Mouse (Mus musculus) liver, embryonic 13.5 days (tissue): ENCODE data around the gene Mfap1b. TPM values are rescaled to one million over a fixed set of nuclear protein-coding genes. Genes with fewer than 3 reads are reported as not detected.
"Not testable (repeated sequence)": the region's sequence is repeated elsewhere in the genome, so short reads cannot be mapped to it uniquely, and the experiment has no call there.

Experiments used
- ATAC-seq: fragments of 200-750 bp; cut with Nextera tagmentation; 2 replicates; pipeline ENCODE4 v1.8.0; 2017; ENCODE audit warnings: low read depth, mild to moderate bottlenecking, moderate number of reproducible peaks, moderate library complexity
- DNase-seq: peaks from one replicate; pipeline ENCODE4 v3.0.0; 2022
- H3K27ac ChIP-seq: fragments of 300-500 bp; sonication (generic); 2 replicates; pipeline ENCODE4 v1.5.1; 2015; ENCODE audit warnings: moderate library complexity, mild to moderate bottlenecking, inconsistent platforms
- H3K27me3 ChIP-seq: fragments of 300-500 bp; sonication (generic); 2 replicates; pipeline ENCODE4 v1.6.1; 2015; ENCODE audit warnings: mild to moderate bottlenecking, inconsistent platforms
- H3K36me3 ChIP-seq: fragments of 300-500 bp; sonication (generic); 2 replicates; pipeline ENCODE4 v1.6.1; 2015; ENCODE audit warnings: mild to moderate bottlenecking, inconsistent platforms
- H3K4me1 ChIP-seq: fragments of 300-500 bp; sonication (generic); replicated peaks from 2 replicates; pipeline ENCODE4 v1.6.1; 2015; ENCODE audit warnings: inconsistent platforms
- H3K4me2 ChIP-seq: fragments of 300-500 bp; sonication (generic); 2 replicates; pipeline ENCODE4 v1.6.1; 2015; ENCODE audit warnings: inconsistent platforms, mild to moderate bottlenecking, moderate library complexity
- H3K4me3 ChIP-seq: fragments of 300-500 bp; sonication (generic); replicated peaks from 2 replicates; pipeline ENCODE4 v1.5.1; 2015; ENCODE audit warnings: mild to moderate bottlenecking, inconsistent platforms
- H3K9ac ChIP-seq: fragments of 300-500 bp; sonication (generic); 2 replicates; pipeline ENCODE4 v1.6.1; 2015; ENCODE audit warnings: mild to moderate bottlenecking, inconsistent platforms
- H3K9me3 ChIP-seq: fragments of 300-500 bp; sonication (generic); replicated peaks from 2 replicates; pipeline ENCODE4 v1.6.1; 2016; ENCODE audit warnings: inconsistent platforms
- WGBS: fragments of 180-500 bp; shearing (Covaris S2); methylation state at CpG from one replicate; pipeline ENCODE4 v1.1.7; 2015; ENCODE audit not compliant: insufficient replicate concordance; 5-methylcytosine and 5-hydroxymethylcytosine counted together
- polyA plus RNA-seq: library from polyadenylated mRNA; unstranded; fragments of >200 nt; fragmentation: Nextera tagmentation; extraction: Ambion mirVana; gene quantifications from 2 replicates; pipeline ENCODE4 v1.2.1, GENCODE M21; 2015

Mfap1b gene
- 22.7 and 29.0 TPM in 2 replicates for polyA plus RNA-seq

- 4% methylated on average over 41 of the region's 41 CpGs for WGBS
- not testable (repeated sequence) for H3K27me3 ChIP-seq, H3K9me3 ChIP-seq, H3K36me3 ChIP-seq
- Histone ChIP-seq H3K9ac (peak within 1 kb of the TSS; percentile 81), H3K4me1 (peaks cover 15% of the 10 kb centered on the region), H3K4me3 (peak within 1 kb of the TSS; percentile 75), H3K4me2 (peak within 1 kb of the TSS; percentile 85), H3K27ac (peak within 1 kb of the TSS; percentile 81)
- DNase-seq = peak; percentile 70
- ATAC-seq = peak; percentile 96
Observed at GRCm38 (mm10) chr2:121473301-121474179, at the start of gene Mfap1b. Gene Mfap1b, minus strand, starts transcription at chr2:121474067.

DNA sequence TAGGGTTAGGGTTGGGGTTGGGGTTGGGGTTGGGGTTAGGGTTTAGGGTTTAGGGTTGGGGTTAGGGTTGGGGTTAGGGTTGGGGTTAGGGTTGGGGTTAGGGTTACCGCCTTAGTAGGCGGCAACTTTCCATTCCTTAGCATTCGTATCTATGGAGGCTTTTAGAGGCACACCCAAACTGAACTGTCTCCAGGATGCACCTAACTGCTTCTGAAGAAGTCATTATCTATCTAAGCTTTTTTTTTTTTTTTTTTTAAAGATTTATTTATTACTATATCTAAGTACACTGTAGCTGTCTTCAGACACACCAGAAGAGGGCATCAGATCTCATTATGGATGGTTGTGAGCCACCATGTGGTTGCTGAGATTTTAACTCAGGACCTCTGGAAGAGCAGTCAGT, 49.0 kb upstream of the Mfap1b start:
- DNase-seq, H3K4me2 ChIP-seq: not testable (repeated sequence)
- 87% methylated on average over 3 of the region's 3 CpGs for WGBS

DNA sequence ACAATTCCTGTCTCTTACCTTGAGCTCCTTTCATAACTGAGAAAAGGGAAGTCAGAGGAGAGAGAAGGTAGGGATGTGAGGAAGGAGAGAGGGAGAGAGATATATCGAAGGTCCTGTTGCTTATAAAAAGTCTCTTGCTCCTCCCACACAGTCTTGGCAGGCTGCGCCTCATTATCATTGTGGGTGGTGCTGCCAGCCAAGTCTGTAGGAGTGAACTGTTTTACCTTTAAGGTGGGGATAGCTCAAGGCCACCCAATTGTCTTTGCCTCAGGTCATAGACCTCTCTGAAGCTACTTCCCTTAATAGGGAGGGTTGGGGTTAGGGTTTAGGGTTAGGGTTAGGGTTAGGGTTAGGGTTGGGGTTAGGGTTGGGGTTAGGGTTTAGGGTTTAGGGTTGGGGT, 48.1 kb upstream of the Mfap1b start:
- Histone ChIP-seq H3K4me2 (no peak overlapping the region), H3K9me3 (no peaks in the 10 kb centered on the region), H3K27ac (no peak overlapping the region), H3K27me3 (no peaks in the 10 kb centered on the region), H3K36me3 (peaks cover 77% of the 10 kb centered on the region), H3K4me1 (no peaks in the 10 kb centered on the region), H3K9ac (no peak overlapping the region), H3K4me3 (no peak overlapping the region)
- 74% methylated on average over 2 of the region's 2 CpGs for WGBS
- ATAC-seq (no peak), DNase-seq (no peak)

More for the DNA sequence above, 49.0 kb upstream of the Mfap1b start:
- peaks cover 72% of the 10 kb centered on the region for H3K36me3 ChIP-seq
- not testable (repeated sequence) for H3K27ac ChIP-seq, ATAC-seq, H3K9ac ChIP-seq, H3K4me3 ChIP-seq, H3K9me3 ChIP-seq, H3K27me3 ChIP-seq, H3K4me1 ChIP-seq

DNA sequence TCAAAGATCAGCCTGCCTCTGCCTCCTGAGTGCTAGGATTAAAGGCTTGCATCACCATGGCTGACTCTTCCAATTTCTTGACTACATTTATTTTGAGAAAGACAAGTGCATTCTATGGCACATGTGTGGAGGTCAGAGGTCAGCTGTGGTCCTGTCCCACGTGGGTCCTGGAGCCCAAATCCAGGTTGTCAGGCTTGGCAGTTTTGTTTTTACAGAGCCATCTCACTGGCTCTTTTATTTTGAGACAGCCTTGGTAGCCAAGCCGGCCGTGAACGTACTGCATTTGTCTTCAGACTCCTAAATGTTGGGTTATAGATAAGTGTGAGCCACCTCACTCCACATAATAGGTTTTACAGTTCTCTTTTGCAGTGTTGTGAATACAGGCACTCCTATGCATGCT, 44.8 kb upstream of the Mfap1b start:
- not testable (repeated sequence) for ATAC-seq, H3K4me1 ChIP-seq, H3K4me2 ChIP-seq, H3K4me3 ChIP-seq, H3K27ac ChIP-seq, H3K27me3 ChIP-seq, H3K9ac ChIP-seq, DNase-seq, H3K9me3 ChIP-seq
- 89% methylated on average over 4 of the region's 4 CpGs for WGBS
- peaks cover 77% of the 10 kb centered on the region for H3K36me3 ChIP-seq

DNA sequence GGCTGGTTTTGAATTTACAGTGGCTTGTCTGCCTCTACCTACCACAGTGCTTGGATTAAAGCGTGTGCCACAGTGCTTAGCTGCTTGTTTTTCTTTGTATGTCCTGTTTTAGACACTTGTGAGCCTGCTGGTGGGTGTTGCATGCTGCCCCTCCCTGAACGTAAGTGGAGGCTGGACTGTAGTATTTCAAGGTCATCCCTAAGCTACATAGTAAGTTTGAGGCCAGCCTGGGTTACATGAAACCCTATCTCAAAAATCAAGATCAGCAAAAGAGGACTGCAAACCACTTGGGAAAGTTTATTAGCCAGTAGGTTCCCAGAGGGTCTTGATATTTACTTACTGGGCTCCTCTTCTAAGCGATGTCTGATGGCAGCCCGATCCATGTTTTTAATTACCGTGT, 44.2 kb upstream of the Mfap1b start:
- Histone ChIP-seq H3K27ac (no peak overlapping the region), H3K4me1 (no peaks in the 10 kb centered on the region), H3K9ac (no peak overlapping the region), H3K36me3 (peaks cover 75% of the 10 kb centered on the region), H3K9me3 (no peaks in the 10 kb centered on the region), H3K4me2 (no peak overlapping the region), H3K27me3 (no peaks in the 10 kb centered on the region), H3K4me3 (no peak overlapping the region)
- no peak for DNase-seq
- ATAC-seq = no peak
- 89% methylated on average over 5 of the region's 5 CpGs for WGBS

DNA sequence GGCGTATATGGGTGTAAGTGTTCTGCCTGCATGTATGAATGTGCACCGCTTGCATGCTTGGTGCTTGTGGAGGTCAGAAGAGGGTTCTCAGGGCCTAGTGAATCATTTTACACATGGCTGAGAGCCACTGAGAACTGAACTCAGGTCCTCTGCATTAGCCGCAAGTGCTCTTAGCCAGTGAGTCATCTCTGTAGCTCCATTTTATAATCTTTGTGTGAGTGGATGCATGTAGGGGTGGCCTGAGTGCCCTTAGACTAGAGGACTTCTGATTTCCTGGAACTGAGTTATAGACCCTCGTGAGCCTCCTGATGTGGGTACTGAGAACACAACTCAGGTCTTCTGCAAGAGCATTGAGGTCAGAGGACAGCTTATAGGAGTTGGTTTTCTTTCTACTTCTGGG, 40.3 kb upstream of the Mfap1b start:
- H3K4me1 ChIP-seq = peaks cover 34% of the 10 kb centered on the region
- no peaks in the 10 kb centered on the region for H3K9me3 ChIP-seq
- ATAC-seq = no peak
- no peak overlapping the region for H3K4me3 ChIP-seq
- 82% methylated on average over 4 of the region's 4 CpGs for WGBS
- no peaks in the 10 kb centered on the region for H3K27me3 ChIP-seq
- H3K4me2 ChIP-seq = no peak overlapping the region
- H3K9ac ChIP-seq = no peak overlapping the region
- peaks cover 86% of the 10 kb centered on the region for H3K36me3 ChIP-seq
- H3K27ac ChIP-seq = no peak overlapping the region
- DNase-seq = no peak

GRCm38 (mm10) chr2:121512991-121513765, 39.3 kb upstream of the Mfap1b start:
- 83% methylated on average over 5 of the region's 5 CpGs for WGBS
- peaks cover 86% of the 10 kb centered on the region for H3K36me3 ChIP-seq

GRCm38 (mm10) chr2:121511401-121511800, 37.5 kb upstream of the Mfap1b start:
- Histone ChIP-seq H3K27ac (no peak overlapping the region), H3K9me3 (no peaks in the 10 kb centered on the region), H3K4me2 (no peak overlapping the region), H3K4me1 (peaks cover 53% of the 10 kb centered on the region), H3K27me3 (no peaks in the 10 kb centered on the region), H3K4me3 (no peak overlapping the region), H3K36me3 (peaks cover 70% of the 10 kb centered on the region), H3K9ac (no peak overlapping the region)
- 82% methylated on average over 8 of the region's 8 CpGs for WGBS
- no peak for ATAC-seq
- DNase-seq = no peak

More at GRCm38 (mm10) chr2:121512991-121513765, 39.3 kb upstream of the Mfap1b start:
- ATAC-seq, H3K4me3 ChIP-seq, H3K4me2 ChIP-seq, H3K27ac ChIP-seq, H3K9me3 ChIP-seq, DNase-seq, H3K27me3 ChIP-seq: not testable (repeated sequence)
- peak overlapping the region; percentile 19; the same call in 1 of the 2 replicates for H3K9ac ChIP-seq
- peaks cover 44% of the 10 kb centered on the region for H3K4me1 ChIP-seq

DNA sequence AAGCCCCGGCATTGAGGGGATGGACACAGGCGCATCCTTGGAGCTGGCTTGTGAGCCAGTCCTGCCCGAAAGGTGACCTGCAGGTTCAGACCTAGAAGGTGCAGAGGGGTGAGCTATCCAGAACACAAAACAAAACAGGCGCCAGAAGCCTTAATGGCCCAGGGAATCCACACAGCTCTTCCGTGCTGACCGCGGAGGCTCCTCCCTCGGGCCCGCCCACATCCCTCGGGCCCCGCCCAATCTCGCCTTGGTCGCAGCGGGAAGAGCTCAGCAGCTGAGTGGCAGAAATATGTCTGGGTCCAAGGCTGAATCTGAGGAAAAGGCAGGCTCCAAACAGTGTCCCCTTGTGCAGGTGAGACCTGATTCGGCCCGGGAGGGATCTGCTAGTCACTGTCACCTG, 35.7 kb upstream of the Mfap1b start:
- Histone ChIP-seq H3K9ac (peak overlapping the region; percentile 52), H3K27ac (peak overlapping the region; percentile 47; the same call in 1 of the 2 replicates), H3K4me3 (peak overlapping the region; percentile 54), H3K36me3 (peaks cover 58% of the 10 kb centered on the region), H3K4me2 (peak overlapping the region; percentile 80), H3K4me1 (peaks cover 55% of the 10 kb centered on the region), H3K27me3 (no peaks in the 10 kb centered on the region), H3K9me3 (no peaks in the 10 kb centered on the region)
- WGBS = 24% methylated on average over 16 of the region's 16 CpGs
- ATAC-seq (peak; percentile 69), DNase-seq (peak; percentile 79)

- Histone ChIP-seq H3K4me3 (peak overlapping the region; percentile 72), H3K9ac (peak overlapping the region; percentile 81), H3K4me2 (peak overlapping the region; percentile 80), H3K36me3 (peaks cover 52% of the 10 kb centered on the region), H3K4me1 (peaks cover 56% of the 10 kb centered on the region), H3K27ac (no peak overlapping the region), H3K27me3 (no peaks in the 10 kb centered on the region), H3K9me3 (no peaks in the 10 kb centered on the region)
- DNase-seq (no peak), ATAC-seq (no peak)
- WGBS = 70% methylated on average over 2 of the region's 2 CpGs
Observed at GRCm38 (mm10) chr2:121507951-121508330, 34.1 kb upstream of the Mfap1b start.

GRCm38 (mm10) chr2:121507173-121507950, 33.5 kb upstream of the Mfap1b start:
- Histone ChIP-seq H3K4me1 (peaks cover 51% of the 10 kb centered on the region), H3K27me3 (no peaks in the 10 kb centered on the region), H3K27ac (peak overlapping the region; percentile 44), H3K36me3 (peaks cover 49% of the 10 kb centered on the region), H3K4me2 (peak overlapping the region; percentile 80), H3K9ac (peak overlapping the region; percentile 81), H3K4me3 (peak overlapping the region; percentile 72), H3K9me3 (no peaks in the 10 kb centered on the region)
- WGBS = 8% methylated on average over 12 of the region's 12 CpGs
- DNase-seq = no peak
- no peak for ATAC-seq
